Mouse (Mus musculus) spleen, postnatal 4 days (tissue): ENCODE data around the gene Sctr.

Source experiments
- DNase-seq, 2 experiments: peaks; one replicate each; pipeline ENCODE4 v3.0.0; 2022; ENCODE audit warnings: low spot score in 2 of 2

Sctr gene

DNA sequence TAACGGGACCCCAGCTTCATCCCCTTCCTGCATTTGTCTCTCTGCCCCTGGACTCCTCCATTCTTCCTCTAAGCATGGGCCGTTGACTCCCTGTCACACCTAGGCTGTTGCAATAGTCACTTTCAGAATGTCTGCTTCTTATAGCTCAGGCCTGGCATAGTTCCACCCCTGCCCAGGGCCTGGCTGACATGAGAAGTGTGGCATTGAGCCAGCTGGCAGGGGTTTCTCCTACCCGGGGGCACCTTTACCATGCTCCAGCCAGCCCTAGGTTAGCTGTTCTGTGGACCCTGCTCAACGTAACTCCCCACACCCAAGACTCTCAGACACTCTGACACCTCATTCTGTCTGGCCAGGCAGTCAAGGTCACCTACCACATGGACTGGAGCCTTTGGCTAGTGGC is 21.0 kb downstream of the Sctr start:
- DNase-seq, result no peak

DNA sequence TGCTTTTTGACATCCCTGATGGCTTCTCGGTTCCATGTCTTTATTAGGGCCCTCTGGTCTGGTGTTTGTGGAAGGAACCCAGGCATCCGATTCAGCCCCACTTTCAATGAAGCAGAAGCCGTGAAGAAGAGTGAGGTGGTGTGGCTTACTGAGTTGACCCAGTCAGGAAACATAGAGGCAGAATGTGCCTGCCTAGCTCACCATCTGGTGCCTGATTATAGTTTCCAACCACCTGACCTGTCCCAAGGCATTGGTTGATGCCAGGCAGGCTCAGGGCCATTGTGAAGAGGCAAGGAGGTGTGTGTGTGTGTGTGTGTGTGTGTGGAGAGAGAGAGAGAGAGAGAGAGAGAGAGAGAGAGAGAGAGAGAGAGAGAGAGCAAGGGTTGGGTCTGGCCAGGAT is 23.8 kb downstream of the Sctr start:
- DNase-seq, result no peak

DNA sequence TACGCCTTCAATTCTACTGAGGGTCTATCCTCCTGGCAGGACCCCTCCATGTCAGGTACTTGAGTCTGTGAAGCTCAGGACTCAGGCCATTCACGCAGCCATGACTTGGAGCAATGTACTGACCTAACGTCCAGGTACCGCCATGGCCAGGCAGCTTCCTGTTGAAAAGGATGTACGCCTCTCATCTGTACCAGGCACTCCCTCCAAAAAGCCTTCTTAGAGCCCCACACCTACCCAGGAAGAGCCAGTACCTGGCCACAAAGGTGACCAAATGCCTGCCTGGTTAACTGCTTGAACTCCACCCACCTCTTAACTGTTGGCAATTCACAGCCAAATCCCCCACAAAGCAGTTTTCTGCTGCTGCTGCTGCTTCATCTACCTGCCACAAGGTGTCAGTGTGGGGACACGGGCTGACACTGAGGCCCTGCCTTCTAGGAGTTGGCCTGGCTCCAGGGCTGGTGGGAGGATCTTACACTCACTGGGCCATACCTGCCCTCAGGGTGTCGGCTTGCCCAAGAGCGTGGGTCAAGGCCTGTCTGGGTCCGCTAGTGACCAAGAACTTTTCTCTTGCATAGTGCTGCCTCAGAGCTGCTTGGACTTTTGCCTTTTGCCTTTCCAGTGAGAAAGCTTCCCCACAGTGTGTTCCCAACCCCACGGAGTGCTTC is 26.2 kb downstream of the Sctr start:
- peak; percentile 57 to 77 for DNase-seq

DNA sequence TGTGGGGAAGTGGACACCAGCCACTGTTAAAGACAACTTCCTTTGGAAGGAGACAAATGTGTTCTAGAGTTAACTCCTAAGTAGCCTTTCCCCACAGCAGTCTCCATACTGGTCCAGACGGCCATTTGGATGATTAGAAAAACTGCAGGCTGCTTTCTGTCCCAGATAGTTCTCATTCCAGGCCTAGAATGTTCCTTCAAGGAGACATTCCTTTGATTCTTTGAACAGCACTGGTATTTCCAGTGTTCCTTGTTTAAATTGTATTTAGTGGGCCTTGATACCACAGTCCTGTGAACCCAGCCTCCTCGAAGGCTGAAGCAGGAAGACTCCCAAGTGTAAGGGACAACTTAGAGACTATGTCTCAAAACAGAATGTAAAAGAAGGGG is 26.8 kb downstream of the Sctr start:
- no peak for DNase-seq

DNA sequence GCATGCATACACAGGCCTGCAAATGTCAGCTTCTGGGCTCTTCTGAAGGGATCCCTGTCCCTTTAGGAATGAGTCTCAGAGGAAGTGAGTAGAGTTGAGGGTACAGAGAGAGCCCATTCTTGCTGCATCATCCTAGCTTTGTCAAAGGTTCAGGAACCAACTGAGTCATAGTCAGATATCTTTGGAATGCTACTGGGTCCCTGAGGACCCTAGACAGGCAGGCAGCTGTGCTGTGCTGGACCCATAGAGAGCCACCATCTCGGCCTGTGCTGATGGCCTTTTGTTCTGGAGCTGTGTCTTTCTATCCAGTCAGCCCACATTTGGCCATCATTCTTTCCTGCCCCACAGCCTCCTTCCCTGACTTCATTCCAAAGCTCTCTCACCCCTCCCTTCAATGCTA is 28.1 kb downstream of the Sctr start:
- DNase-seq, result no peak

DNA sequence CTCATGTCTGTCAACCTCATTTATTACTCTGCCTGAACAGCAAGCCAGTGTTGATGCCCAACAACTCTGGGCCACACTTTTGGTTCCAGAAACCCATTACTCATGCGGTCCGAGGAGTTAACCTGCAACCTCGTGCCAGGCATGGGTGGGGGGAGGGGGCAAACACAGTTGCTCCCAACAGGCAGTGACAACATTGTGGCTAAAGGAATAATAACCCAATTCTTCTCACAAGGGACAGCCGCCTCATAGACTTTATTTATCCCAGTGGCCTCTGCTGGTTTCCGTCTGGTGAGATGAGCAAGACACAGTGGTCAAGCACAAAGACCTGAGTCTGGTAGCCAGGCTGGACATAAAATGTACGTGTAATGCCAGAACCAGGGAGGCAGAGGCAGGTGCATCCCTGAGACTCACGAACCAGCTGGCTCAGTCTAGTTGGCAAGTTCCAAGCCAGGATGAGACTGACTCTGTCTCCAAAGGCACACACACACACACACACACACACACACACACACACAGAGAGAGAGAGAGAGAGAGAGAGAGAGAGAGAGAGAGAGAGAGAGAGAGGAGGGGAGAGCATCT is 28.9 kb downstream of the Sctr start:
- DNase-seq, result no peak

DNA sequence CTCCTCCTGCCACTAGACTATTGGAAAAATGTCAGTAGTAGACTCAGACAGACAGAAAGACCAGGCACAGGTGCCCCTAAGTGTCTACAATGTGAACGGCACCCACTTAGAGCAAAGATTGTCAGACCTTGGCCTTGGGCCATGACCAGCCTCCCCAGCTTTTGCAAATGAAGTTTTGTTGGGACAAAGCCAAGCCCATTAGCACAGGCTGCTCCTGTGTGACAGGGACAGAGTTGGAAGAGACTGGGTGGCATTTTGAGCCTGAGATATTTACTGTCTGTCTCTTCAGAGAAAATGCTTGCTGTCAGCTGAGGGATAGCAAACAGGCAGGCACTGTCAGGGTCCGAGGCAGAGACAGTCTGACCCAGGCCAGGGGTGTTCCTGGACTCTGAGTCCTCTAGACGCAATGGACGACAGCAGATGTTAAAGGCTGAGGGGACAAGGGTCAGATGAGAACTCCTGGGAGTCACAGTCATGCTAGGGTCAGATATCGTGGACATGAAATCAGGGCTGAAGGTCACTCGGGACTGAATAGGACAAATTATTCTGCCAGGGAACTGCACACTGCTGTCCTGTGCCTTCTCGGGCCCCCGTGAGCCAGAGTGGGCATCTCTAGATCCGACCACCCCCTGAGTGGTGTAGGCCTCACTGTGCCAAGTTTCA is 30.5 kb downstream of the Sctr start:
- no peak for DNase-seq

DNA sequence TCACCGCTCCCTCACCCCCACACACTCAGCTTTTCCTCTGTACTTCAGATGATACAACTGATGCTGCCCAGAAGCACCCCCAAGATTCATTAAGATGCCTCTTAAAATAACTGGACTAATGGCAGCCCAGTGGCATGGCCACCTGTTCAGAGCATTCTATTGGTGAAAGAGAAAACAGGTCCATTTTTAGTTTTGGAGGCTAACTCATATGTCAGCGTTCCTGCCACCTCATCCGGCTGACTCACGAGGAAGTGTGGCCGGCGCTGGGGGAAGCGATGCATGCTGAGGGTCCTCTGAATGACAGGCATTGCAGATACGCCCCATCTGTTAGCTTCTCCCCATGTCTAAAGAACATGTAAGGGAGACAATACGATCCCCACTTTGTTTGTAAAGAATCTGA is 31.9 kb downstream of the Sctr start:
- DNase-seq, result no peak

DNA sequence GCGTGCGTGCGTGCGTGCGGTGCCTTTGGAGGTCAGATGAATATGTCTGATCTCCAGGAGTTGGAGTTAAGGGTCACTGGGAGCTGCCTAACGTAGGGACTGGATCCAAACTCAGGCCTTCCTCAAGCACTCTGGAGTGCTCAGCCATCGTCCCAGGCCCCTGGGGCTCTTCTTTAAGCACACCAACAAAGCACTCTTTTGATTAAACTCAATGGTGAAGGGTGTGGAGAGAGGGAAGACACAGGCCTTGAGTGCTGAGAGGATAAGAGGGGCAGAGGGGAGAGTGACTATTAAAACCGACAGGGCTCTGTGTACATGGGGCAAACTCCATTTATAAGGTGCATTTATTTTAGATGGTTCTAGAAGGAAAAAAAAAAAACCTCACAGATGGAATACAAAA is 35.7 kb downstream of the Sctr start:
- DNase-seq, result no peak

DNA sequence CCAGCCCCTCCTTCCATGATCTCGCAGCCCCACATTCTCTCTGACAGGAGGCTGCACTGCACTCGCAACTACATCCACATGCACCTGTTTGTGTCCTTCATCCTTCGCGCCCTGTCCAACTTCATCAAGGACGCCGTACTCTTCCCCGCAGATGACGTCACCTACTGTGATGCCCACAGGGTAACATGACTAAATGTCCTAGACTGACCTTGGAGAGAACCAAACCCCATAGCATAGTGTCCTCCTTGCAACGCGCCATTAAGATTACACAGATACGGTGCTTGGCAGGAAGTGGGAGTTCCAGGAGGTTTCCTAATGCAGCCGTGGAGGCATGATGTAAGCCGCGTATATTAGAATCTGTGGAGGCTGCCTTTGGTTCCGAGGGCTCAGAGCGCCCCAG is 37.9 kb downstream of the Sctr start:
- DNase-seq, result no peak

DNA sequence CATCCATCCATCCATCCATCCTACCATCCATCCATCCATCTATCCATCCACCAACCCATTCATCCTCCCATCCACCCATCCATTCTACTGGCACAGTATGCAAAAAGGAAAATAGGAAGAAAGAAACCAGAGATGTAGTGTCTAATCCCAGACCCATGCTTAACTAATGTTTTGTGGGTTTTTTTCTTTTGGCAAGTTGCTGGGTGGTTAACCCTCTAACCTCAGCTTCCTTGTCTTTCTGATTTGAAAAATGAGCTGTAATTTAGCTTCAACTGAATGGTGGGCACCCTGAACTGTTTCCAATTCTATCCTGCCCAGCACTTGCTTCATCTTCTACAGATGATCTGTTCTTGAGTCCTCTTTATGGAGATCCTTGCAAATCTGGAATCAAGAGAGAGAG is 40.6 kb downstream of the Sctr start:
- no peak for DNase-seq

DNA sequence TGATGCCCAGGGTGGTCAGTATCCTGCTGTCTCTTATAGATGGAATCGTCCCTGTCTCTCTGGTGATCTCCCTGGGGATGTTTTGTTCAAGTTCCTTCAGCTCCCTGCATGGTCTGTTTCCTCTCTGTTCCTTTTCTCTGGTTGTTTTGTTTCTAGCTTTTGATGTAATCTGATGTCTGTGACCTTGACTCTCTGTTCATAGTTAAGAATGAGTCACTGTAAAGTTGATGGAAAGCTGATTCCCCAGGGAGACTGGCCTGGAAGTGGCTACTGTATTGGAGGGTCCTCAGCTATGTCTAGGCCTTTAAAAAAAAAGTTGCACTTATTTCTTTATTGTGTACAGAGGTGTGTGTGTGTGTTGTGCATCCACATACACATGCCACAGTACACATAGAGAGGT is 44.4 kb downstream of the Sctr start:
- DNase-seq, result no peak

DNA sequence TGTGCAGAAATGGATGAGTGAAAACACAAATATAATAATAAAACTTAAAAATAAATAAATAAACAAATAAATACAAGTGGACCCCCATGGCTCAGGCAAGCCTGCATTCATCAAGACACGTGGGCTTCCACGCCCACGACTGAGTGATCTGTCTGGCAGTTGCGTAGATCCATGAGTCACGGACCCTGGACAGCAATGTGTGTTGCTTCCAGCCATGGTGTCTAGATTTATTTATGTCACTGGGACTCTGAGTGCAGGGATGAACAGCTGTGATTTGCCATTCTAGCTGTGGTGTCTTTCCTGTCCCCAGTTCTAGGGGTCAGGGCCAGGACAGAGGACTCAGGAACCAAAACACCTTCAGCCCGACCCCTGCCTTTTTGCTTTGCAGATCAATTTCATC is 48.3 kb downstream of the Sctr start:
- no peak for DNase-seq

DNA sequence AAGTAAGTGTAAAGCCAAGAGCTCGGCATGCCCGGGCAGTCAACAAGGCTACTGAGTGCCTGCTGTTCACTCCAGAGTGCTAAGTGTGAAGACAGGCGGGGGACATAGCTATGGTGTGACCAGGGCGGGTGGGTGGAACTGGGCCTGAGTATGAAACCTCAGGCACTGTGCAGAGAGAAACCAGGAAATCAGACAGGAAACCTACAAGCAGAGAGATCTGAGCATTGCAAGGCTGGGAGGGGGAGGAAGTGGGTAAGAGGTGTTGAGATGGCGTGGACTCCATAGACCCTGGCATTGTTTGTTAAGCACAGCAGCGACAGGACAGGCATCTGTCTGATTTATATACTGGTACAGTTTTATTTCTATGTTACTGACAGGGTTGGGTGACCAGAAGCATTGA is 48.8 kb downstream of the Sctr start:
- no peak for DNase-seq

DNA sequence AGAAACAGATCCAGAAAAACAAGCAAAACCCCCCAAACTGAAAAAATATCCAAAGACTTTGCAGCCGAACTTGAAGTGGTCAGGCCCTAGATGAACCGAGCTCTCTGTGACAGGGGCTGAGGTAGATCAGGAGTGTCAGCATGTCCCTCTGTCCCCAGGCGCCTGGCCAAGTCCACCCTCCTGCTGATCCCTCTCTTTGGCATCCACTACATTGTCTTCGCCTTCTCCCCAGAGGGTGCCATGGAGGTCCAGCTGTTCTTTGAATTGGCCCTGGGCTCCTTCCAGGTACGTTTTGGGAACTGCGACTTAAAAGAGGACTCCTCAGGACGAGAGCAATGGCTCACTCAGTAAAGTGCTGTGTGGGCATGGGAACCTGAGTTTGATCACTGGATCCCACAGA is 49.5 kb downstream of the Sctr start:
- DNase-seq, result no peak

DNA sequence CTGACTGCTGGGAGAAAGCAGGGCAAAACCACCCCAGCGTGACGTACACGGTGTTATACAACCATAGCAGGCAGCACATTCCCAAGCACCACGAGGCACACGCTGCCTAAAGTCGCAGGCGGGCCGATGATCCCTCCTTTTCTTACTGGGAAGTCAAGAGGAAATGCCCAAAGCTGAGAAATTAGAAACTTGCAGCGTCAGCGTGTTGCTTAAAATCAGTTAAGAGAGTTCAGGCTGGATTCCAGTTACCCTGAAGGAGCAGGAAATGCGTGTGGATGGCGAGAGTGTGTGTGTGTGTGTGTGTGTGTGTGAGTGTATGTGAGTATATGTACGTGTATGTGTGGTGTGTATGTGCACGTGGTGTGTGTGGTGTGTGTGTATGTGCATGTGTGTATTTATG is 50.4 kb downstream of the Sctr start:
- no peak for DNase-seq

DNA sequence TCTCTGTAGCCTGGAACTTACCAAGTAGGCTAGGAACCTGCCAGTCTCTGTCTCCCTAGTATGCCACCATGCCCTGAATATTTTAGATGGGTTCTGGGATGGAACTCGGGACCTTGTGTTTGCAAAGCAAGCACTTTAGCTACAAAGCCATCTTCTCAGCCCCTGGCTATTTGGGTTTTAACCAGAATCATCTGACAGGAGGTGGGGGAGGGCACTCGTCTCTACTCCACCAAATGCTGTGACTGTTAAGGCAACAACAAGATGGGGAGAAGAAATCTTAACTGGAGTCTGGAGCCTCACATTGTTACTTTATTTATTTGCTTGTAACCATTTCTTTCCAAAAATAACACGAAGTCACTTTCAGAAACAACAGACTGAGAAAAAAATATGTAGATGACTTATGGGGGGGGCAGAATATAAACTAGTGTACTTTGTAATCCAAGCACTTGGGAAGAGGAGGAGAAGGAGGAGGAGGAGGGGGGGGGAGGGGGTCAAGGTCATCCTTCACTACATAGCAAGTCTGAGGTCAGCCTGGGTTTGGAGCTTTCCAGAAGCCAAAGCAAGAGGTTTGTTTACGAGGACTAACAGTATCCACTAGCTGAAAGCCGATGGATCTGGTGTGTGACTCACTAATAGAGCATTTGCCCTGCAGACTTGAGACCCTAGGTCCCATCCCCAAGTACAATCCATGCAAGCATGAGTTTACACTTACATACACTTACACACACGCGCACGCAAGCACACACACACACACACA is 51.2 kb downstream of the Sctr start:
- no peak for DNase-seq

DNA sequence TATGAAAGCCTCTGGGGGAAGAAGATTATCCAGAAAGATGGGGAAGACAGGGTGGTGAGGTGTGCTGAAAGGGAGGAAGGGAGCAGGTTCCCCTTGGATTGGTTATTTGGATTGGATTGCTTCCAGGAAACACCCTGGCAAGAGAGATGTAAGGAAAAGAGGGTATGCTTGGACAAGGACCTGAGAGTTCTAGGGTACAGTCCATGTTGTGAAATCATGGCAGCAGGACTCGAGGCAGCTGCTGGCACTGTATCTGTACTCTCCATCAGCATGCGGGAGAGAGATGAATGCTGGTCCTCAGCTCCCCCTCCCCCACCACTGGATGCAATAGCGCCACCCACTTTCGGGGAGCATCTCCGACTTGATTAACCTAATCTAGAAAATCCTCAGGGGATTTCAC is 54.0 kb downstream of the Sctr start:
- no peak for DNase-seq

DNA sequence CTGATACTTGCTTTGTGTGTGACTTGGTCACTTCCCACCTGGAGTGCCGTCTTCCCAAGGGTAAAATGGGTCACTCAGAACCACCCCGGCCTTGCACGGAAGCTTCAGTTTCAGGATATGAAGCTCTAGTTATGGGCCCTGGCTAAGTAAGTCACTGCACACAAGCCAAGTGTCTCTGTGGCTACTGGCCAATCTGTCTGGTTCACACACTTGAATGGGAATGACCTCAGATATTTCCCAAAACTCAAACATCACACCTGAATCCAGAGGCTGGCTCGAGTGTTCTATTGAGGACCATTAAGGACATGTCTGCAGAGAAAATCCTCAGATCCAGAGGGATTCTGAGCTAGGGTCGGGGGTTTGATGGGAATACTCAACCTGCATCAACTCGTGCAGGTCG is 55.5 kb downstream of the Sctr start:
- no peak for DNase-seq

DNA sequence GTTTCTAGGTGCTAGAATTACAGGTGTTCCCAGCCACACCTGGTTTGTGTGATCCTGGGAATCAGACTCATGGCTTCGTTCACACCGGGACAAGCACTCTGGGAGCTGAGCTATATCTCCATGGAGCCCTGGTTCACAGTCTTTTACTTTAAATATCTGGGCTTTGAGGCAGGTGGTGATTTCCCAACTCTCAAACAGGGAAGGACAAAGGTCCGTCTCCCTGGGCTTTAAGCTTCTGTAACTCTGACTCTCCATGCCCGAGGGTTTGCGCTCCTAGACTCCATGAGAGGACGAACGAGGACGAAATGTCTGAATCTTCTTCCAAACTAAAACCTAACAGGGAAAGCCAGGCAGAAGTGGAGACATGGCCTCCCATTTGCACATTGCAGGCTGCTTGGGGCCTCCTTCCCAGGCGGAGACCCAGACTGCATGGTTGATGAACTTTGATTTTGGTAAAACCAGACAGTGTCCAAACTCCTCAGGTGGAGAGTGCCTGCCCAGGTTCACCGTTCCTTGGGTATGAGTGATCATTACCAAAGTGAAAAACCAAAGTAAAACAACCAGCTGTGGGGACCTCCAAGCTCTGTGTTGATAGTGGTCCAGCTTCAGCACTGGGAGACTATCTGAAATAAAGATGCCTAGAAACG is 57.5 kb downstream of the Sctr start:
- no peak for DNase-seq

DNA sequence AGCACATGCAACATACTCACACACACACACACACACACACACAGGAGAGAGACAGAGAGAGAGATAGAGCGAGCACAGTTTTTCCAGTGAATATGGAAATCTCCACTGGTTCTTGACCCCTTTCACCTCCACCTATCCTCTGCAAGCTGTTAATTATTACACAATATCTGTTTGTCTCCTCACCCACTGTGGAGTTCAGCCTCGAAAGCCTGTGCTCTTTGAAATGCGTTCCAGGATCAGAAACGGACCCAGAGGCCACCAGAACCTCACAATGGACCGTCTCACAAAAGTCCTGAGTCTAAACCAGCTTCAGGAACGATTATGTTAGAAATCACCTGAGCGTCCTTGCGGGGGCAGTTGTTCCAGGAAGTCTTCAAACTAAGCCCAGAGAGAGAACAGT is 59.5 kb downstream of the Sctr start:
- no peak for DNase-seq

DNA sequence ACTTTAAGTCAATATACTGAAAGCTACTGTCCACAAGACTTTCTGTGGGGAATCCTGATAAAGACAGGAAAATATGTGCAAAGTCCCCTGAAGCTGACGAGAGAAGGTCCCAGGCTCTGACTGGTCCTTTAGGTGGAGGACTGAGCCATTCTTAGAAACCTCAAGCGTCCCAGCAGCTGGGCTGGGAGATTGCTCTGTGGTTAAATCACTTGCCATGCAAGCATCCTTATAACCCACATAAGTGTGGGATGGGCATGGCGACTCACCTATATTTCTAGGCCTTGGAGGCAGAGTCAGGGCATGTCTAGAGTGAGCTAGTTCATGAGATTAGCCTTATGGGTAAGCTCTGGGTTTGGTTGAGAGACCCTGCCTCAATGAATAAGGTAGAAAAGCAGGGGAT is 59.9 kb downstream of the Sctr start:
- no peak for DNase-seq
